Mouse (Mus musculus) bone marrow, adult 2 months (tissue): ENCODE measurements at regions not wholly inside any gene's neighbourhood (a gene's known extent, or its start where the extent isn't known, plus 50 kb on each side); places are given as distances from the start of the nearest gene placed in this dataset.

Experiments used
- CTCF ChIP-seq: fragments of 200-500 bp; IDR thresholded peaks from 2 replicates; pipeline ENCODE4 v1.5.1; 2011; ENCODE audit warnings: low read length, control low read depth; ENCODE audit not compliant: control insufficient read depth, insufficient read depth
- POLR2A ChIP-seq: fragments of 200-500 bp; IDR thresholded peaks from 2 replicates; pipeline ENCODE4 v1.6.1; 2011; ENCODE audit warnings: low read depth, mild to moderate bottlenecking, control low read depth, low read length, borderline replicate concordance; ENCODE audit not compliant: control insufficient read depth

DNA sequence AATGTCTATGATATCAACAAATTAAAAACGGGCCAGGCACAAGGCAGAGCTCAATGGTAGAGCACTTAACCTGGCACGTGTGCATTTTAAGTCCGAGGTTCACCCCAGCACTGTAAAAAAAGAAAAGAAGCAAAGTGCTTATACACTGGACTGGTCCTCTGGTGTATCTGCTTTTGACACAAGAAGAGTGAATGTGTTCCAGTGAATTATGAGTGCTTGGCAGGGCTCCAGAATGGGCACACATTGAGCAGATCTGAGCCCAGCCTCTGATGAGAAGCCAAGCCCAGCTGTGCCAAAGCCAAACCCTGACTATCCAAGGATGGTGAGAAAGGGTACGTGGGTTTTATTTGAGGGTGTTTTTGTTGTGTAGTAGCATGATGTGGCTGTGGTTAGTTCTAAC lies 64.7 kb downstream of the E030025P04Rik start:
- TF ChIP-seq CTCF = no peak
- TF ChIP-seq POLR2A = no peak
